Comparison of ENCODE assay signal across 8 mouse cellular contexts in genomic region chr5:102419089-102419488, GRCm38 (mm10).
A peak's percentile ranks its signal among the peaks of the same experiment; 100 is the strongest.
DNase-seq lines count a peak whose midpoint lies in the region; ATAC-seq and TF ChIP-seq lines count a peak whose summit lies in the region.

No protein-coding gene starts in this region.

- peak; percentile 44 to 64 for DNase-seq in cerebellum, postnatal 10 days
- no peak for DNase-seq in cerebellum, postnatal 36 days
- peak; percentile 84 for DNase-seq in midbrain, embryonic 11.5 days (ENCODE audit: low spot score, missing footprints)
- DNase-seq in hindbrain, postnatal 0 days (ENCODE audit: low spot score): peak; percentile 29
- DNase-seq in retina, postnatal 1 day: peak; percentile 52
- no peak for DNase-seq in cerebellum, postnatal 4 days (ENCODE audit: low spot score in 2 of 2)
- DNase-seq in adrenal gland, postnatal 4 days (ENCODE audit: low spot score in 2 of 2): no peak

- no peaks in the 10 kb centered on the region for H3K9me3 ChIP-seq in midbrain, embryonic 11.5 days (ENCODE audit: control insufficient read depth, low read length)
- no peaks in the 10 kb centered on the region; the same call in 1 of the 2 replicates for H3K9me3 ChIP-seq in midbrain, embryonic 15.5 days
- no peaks in the 10 kb centered on the region for H3K9me3 ChIP-seq in hindbrain, postnatal 0 days (ENCODE audit: low read length)

- H3K36me3 ChIP-seq in midbrain, embryonic 11.5 days (ENCODE audit: control insufficient read depth, insufficient read depth, low read length): no peaks in the 10 kb centered on the region
- H3K36me3 ChIP-seq in midbrain, embryonic 15.5 days (replicated peaks): no peaks in the 10 kb centered on the region
- H3K36me3 ChIP-seq in hindbrain, postnatal 0 days (ENCODE audit: insufficient read depth, low read length): no peaks in the 10 kb centered on the region

- H3K9ac ChIP-seq in midbrain, embryonic 11.5 days (ENCODE audit: low read length): no peak overlapping the region
- H3K9ac ChIP-seq in midbrain, embryonic 15.5 days: no peak overlapping the region
- no peak overlapping the region for H3K9ac ChIP-seq in hindbrain, postnatal 0 days (replicated peaks; ENCODE audit: low read length)

- H3K27me3 ChIP-seq in midbrain, embryonic 11.5 days (ENCODE audit: control insufficient read depth, insufficient read depth, low read length): no peaks in the 10 kb centered on the region
- H3K27me3 ChIP-seq in midbrain, embryonic 15.5 days (replicated peaks): no peaks in the 10 kb centered on the region
- no peaks in the 10 kb centered on the region for H3K27me3 ChIP-seq in hindbrain, postnatal 0 days (ENCODE audit: insufficient read depth, low read length)

- H3K4me2 ChIP-seq in midbrain, embryonic 11.5 days: no peak overlapping the region
- H3K4me2 ChIP-seq in midbrain, embryonic 15.5 days: no peak overlapping the region
- no peak overlapping the region for H3K4me2 ChIP-seq in hindbrain, postnatal 0 days (ENCODE audit: low read depth, low read length)

- 0 out of 2 replicates have a peak, but pooled peaks have one; percentile 7 for ATAC-seq in midbrain, embryonic 11.5 days (ENCODE audit: low FRiP score)
- ATAC-seq in midbrain, embryonic 15.5 days (replicated peaks): no peak
- no peak for ATAC-seq in hindbrain, postnatal 0 days

- no peak overlapping the region for H3K4me3 ChIP-seq in midbrain, embryonic 11.5 days (ENCODE audit: low read depth, low read length)
- no peak overlapping the region for H3K4me3 ChIP-seq in midbrain, embryonic 15.5 days
- no peak overlapping the region for H3K4me3 ChIP-seq in hindbrain, postnatal 0 days (ENCODE audit: low read length)

- no peak overlapping the region for H3K27ac ChIP-seq in midbrain, embryonic 11.5 days (ENCODE audit: low read depth, low read length)
- H3K27ac ChIP-seq in midbrain, embryonic 15.5 days: no peak overlapping the region
- no peak overlapping the region for H3K27ac ChIP-seq in hindbrain, postnatal 0 days

- 32% methylated on average over 1 of the region's 1 CpGs for WGBS in midbrain, embryonic 11.5 days
- 34% methylated on average over 1 of the region's 1 CpGs for WGBS in midbrain, embryonic 15.5 days
- 39% methylated on average over 1 of the region's 1 CpGs for WGBS in hindbrain, postnatal 0 days

- TF ChIP-seq CTCF in hindbrain, postnatal 0 days (IDR thresholded peaks at IDR 0.05; ENCODE audit: low read depth): peak; percentile 62

- no peaks in the 10 kb centered on the region for H3K4me1 ChIP-seq in midbrain, embryonic 11.5 days (ENCODE audit: control insufficient read depth, insufficient read depth, low read length)
- H3K4me1 ChIP-seq in midbrain, embryonic 15.5 days: 0 out of 2 replicates have a peak, but pooled peaks cover 4% of the 10 kb centered on the region
- no peaks in the 10 kb centered on the region for H3K4me1 ChIP-seq in hindbrain, postnatal 0 days (ENCODE audit: insufficient read depth, low read length)

Comparison
In these comparisons a context has a peak if more than half of its experiments do, and no peak if none do; other contexts are left out.
1. DNase-seq: peak in cerebellum, postnatal 10 days (2 of 2), midbrain, embryonic 11.5 days (single experiment), hindbrain, postnatal 0 days (single experiment) and retina, postnatal 1 day (single experiment); none in cerebellum, postnatal 36 days (0 of 2), cerebellum, postnatal 4 days (0 of 2) and adrenal gland, postnatal 4 days (0 of 2).